Mouse (Mus musculus) forebrain, embryonic 14.5 days (tissue): ENCODE results near the gene Sap30bp. TPM values are rescaled to one million over a fixed set of nuclear protein-coding genes. Genes with fewer than 3 reads are reported as not detected.
A peak's percentile ranks its signal among the peaks of the same experiment; 100 is the strongest.

Experiments
- ATAC-seq: fragments of 200-750 bp; cut with Nextera tagmentation; 2 replicates; pipeline ENCODE4 v1.8.0; 2017; ENCODE audit warnings: mild to moderate bottlenecking, moderate library complexity
- DNase-seq: peaks from one replicate; pipeline ENCODE4 v3.0.0-alpha.2; 2015; ENCODE audit warnings: low spot score
- H3K27ac ChIP-seq: fragments of 300-500 bp; sonication (generic); 2 replicates; pipeline ENCODE4 v1.5.1; 2014; ENCODE audit warnings: low read depth, mild to moderate bottlenecking, control low read depth, low read length, moderate library complexity
- H3K27me3 ChIP-seq: fragments of 300-500 bp; sonication (generic); replicated peaks from 2 replicates; pipeline ENCODE4 v1.6.1; 2014; ENCODE audit warnings: low read length, control low read depth, mixed read lengths; ENCODE audit not compliant: control insufficient read depth, insufficient read depth
- H3K36me3 ChIP-seq: fragments of 300-500 bp; sonication (generic); 2 replicates; pipeline ENCODE4 v1.6.1; 2014; ENCODE audit warnings: low read length, control low read depth; ENCODE audit not compliant: control insufficient read depth, insufficient read depth
- H3K4me1 ChIP-seq: fragments of 300-500 bp; sonication (generic); 2 replicates; pipeline ENCODE4 v1.6.1; 2014; ENCODE audit warnings: antibody characterized with exemption, low read length, control low read depth; ENCODE audit not compliant: control insufficient read depth, insufficient read depth
- H3K4me2 ChIP-seq: fragments of 300-500 bp; sonication (generic); 2 replicates; pipeline ENCODE4 v1.6.1; 2014; ENCODE audit warnings: mild to moderate bottlenecking, control low read depth, low read length
- H3K4me3 ChIP-seq: fragments of 300-500 bp; sonication (generic); 2 replicates; pipeline ENCODE4 v1.5.1; 2014; ENCODE audit warnings: low read depth, low read length, control low read depth
- H3K9ac ChIP-seq: fragments of 300-500 bp; sonication (generic); 2 replicates; pipeline ENCODE4 v1.6.1; 2014; ENCODE audit warnings: mild to moderate bottlenecking, low read length, control low read depth, moderate library complexity
- H3K9me3 ChIP-seq: fragments of 300-500 bp; sonication (generic); replicated peaks from 2 replicates; pipeline ENCODE4 v1.6.1; 2016; ENCODE audit warnings: low read length, control low read depth, mixed read lengths; ENCODE audit not compliant: control insufficient read depth
- WGBS: fragments of 180-500 bp; shearing (Covaris S2); extraction: QIAGEN DNeasy Blood & Tissue Kit; methylation state at CpG from one replicate; pipeline ENCODE4 v1.1.7; 2014; 5-methylcytosine and 5-hydroxymethylcytosine counted together
- polyA plus RNA-seq: library from polyadenylated mRNA; unstranded; fragments of >200 nt; fragmentation: Nextera tagmentation; extraction: Ambion mirVana; gene quantifications from 2 replicates; pipeline ENCODE4 v1.2.1, GENCODE M21; 2014

Gene Sap30bp
- polyA plus RNA-seq, 1 experiment from 2014 or later: 55.8 TPM

GRCm38 (mm10) chr11:116008832-116009375 lies 75.8 kb downstream of the Sap30bp start:
- no peak overlapping the region for H3K27ac ChIP-seq
- WGBS: 80% methylated on average over 13 of the region's 13 CpGs
- no peak overlapping the region for H3K9ac ChIP-seq
- H3K4me2 ChIP-seq: no peak overlapping the region
- H3K4me3 ChIP-seq: no peak overlapping the region
- ATAC-seq: no peak
- no peaks in the 10 kb centered on the region for H3K9me3 ChIP-seq
- no peak for DNase-seq
- peaks cover 4% of the 10 kb centered on the region; the same call in 1 of the 2 replicates for H3K4me1 ChIP-seq
- H3K27me3 ChIP-seq: no peaks in the 10 kb centered on the region
- peaks cover 17% of the 10 kb centered on the region for H3K36me3 ChIP-seq

GRCm38 (mm10) chr11:116009661-116010060 lies 76.6 kb downstream of the Sap30bp start:
- Histone ChIP-seq H3K4me3 (no peak overlapping the region), H3K4me2 (no peak overlapping the region), H3K36me3 (peaks cover 17% of the 10 kb centered on the region), H3K27me3 (no peaks in the 10 kb centered on the region), H3K4me1 (peaks cover 2% of the 10 kb centered on the region; the same call in 1 of the 2 replicates), H3K9ac (no peak overlapping the region), H3K9me3 (no peaks in the 10 kb centered on the region), H3K27ac (no peak overlapping the region)
- DNase-seq (no peak), ATAC-seq (no peak)
- 89% methylated on average over 11 of the region's 11 CpGs for WGBS

DNA sequence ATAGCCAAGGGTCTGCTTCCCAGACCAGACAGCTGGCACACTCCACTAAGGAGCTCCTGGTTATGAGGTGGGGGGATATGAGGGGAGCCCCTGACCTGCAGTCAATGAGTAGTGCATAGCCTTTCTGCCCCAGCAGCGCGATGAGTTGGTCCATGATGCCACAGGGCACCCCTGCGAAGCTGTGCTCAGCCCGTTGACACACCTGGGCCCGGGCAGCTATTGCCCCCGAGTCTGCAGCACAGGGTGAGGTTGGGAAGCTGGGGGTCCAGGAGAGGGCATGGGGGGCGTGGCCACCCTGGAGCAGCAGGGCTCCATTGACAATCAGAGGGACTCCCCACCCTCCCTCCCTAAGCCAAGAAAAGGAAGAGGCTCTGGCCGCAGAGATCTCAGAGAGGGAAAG lies 77.1 kb downstream of the Sap30bp start:
- DNase-seq: no peak
- Histone ChIP-seq H3K36me3 (peaks cover 17% of the 10 kb centered on the region), H3K9ac (no peak overlapping the region), H3K27me3 (no peaks in the 10 kb centered on the region), H3K9me3 (no peaks in the 10 kb centered on the region), H3K27ac (no peak overlapping the region), H3K4me3 (no peak overlapping the region), H3K4me1 (no peaks in the 10 kb centered on the region; the same call in 1 of the 2 replicates), H3K4me2 (no peak overlapping the region)
- ATAC-seq: no peak
- 90% methylated on average over 8 of the region's 8 CpGs for WGBS

- WGBS: 80% methylated on average over 5 of the region's 5 CpGs
- Histone ChIP-seq H3K9ac (no peak overlapping the region), H3K4me1 (no peaks in the 10 kb centered on the region; the same call in 1 of the 2 replicates), H3K4me3 (no peak overlapping the region), H3K27me3 (no peaks in the 10 kb centered on the region), H3K9me3 (no peaks in the 10 kb centered on the region), H3K36me3 (peaks cover 17% of the 10 kb centered on the region), H3K27ac (no peak overlapping the region), H3K4me2 (no peak overlapping the region)
- ATAC-seq: no peak
- DNase-seq: no peak
Observed at GRCm38 (mm10) chr11:116010948-116011347, 77.9 kb downstream of the Sap30bp start.

GRCm38 (mm10) chr11:116011529-116012261 lies 78.6 kb downstream of the Sap30bp start:
- peak overlapping the region; percentile 79 for H3K9ac ChIP-seq
- no peaks in the 10 kb centered on the region; the same call in 1 of the 2 replicates for H3K4me1 ChIP-seq
- 18% methylated on average over 14 of the region's 14 CpGs for WGBS
- peak overlapping the region; percentile 79 for H3K4me2 ChIP-seq
- DNase-seq: no peak
- 0 out of 2 replicates have a peak, but pooled peaks have one; percentile 1 for ATAC-seq
- H3K27me3 ChIP-seq: no peaks in the 10 kb centered on the region
- no peaks in the 10 kb centered on the region for H3K9me3 ChIP-seq
- peak overlapping the region; percentile 78; the same call in 1 of the 2 replicates for H3K27ac ChIP-seq
- peak overlapping the region; percentile 54 for H3K4me3 ChIP-seq
- peaks cover 17% of the 10 kb centered on the region for H3K36me3 ChIP-seq

DNA sequence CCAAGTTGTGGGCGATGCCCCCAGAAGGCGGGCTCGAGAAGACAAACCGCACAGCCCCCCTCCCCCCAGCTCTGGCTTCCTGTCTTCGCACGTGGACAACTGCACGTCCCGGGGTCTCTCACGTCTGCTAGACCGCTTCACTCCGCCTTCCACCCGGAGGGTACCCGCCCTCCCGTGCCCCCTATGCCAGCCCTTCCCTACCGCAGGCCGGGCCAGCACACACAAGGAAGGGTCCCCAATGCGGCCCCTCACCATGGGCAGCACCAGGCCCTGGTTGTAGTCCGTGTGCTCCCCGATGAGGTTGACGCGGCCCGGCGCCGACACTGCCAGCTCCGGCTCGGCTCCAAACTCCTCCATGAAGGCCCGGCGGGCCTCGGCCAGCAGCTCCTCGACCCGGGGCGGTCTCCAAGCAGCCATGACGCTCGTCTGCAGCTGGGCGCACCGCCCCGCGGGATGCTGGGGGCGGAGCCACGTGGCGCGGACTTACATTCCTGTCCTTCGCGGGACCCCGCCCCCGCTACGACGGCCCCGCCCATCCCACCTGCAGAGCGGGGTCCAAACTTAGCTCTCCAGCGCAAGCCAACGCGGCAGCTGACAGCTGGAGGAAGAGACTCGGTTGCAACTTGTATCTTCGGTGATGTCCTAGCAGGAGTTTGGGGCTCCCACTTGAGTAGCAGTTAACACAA lies 79.3 kb downstream of the Sap30bp start, which contains the start of gene Galk1:
Gene Galk1, minus strand, starts transcription at position 458 of the 686 bp plus-strand sequence.
- H3K4me1 ChIP-seq: no peaks in the 10 kb centered on the region; the same call in 1 of the 2 replicates
- DNase-seq: peak; percentile 86
- H3K9ac ChIP-seq: peak within 1 kb of the TSS; percentile 79
- peak within 1 kb of the TSS; percentile 79 for H3K4me2 ChIP-seq
- peak; percentile 87 for ATAC-seq
- H3K4me3 ChIP-seq: peak within 1 kb of the TSS; percentile 54
- no peaks in the 10 kb centered on the region for H3K9me3 ChIP-seq
- H3K27me3 ChIP-seq: no peaks in the 10 kb centered on the region
- WGBS: under 1% methylated on average over 54 of the region's 55 CpGs
- H3K27ac ChIP-seq: peak within 1 kb of the TSS; percentile 78
- peaks cover 12% of the 10 kb centered on the region for H3K36me3 ChIP-seq

DNA sequence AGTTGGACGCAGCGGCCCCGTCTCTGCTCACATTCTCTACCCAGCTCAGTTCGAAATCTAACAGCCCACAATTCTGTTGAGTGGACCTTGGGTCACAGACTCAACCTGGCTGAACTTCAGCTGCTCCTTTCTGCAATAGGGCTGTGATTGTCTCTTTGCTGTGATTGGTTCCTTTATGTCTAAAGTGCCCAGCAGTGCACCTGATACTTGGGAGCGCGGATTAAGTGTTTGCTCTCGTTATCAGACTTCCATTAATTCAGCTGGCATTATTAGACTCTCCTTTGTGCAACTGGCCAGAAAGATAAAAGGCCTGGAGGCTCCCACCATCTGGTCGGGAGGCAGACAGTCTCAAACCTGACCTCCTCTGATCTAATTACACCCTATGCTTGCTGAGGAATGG lies 81.7 kb downstream of the Sap30bp start:
- ATAC-seq (no peak), DNase-seq (no peak)
- no peak overlapping the region for H3K27ac ChIP-seq
- no peak overlapping the region for H3K4me2 ChIP-seq
- 42% methylated on average over 8 of the region's 8 CpGs for WGBS
- H3K9ac ChIP-seq: no peak overlapping the region
- H3K27me3 ChIP-seq: no peaks in the 10 kb centered on the region
- no peaks in the 10 kb centered on the region for H3K9me3 ChIP-seq
- no peaks in the 10 kb centered on the region; the same call in 1 of the 2 replicates for H3K4me1 ChIP-seq
- H3K36me3 ChIP-seq: no peaks in the 10 kb centered on the region
- no peak overlapping the region for H3K4me3 ChIP-seq
